Mouse (Mus musculus): ENCODE measurements around the gene Gm10300. TPM values are rescaled to one million over a fixed set of nuclear protein-coding genes. Genes with fewer than 3 reads are reported as not detected.

Gm10300 gene
- polyA plus RNA-seq, 3 experiments from 2014 or later, result not detected

GRCm38 (mm10) chr4:132079555-132080275 lies 5.2 kb downstream of the Gm10300 start:
- ATAC-seq, result no peak

DNA sequence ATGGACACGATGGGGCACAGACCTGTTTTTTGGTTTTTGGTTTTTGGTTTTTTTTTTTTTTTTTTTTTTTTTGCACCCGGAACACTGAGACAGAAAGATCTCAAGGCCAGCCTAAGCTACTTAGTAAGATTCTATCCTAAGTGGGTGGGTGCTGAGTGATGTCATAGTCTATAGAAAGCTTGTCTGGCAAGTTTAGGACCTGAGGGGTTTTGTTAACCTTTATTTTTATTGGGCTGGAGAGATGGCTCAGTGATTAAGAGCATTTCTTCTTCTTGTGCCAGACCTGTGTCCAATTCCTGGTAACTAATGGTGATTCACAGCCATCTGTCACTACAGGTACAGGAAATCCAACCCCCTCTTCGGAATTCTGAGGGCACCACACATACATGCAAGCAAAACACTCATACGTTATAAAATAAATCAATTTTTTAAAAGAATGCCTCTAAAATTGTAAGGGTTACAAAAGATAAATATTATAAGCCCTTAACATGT lies 6.0 kb downstream of the Gm10300 start:
- ATAC-seq, result no peak

DNA sequence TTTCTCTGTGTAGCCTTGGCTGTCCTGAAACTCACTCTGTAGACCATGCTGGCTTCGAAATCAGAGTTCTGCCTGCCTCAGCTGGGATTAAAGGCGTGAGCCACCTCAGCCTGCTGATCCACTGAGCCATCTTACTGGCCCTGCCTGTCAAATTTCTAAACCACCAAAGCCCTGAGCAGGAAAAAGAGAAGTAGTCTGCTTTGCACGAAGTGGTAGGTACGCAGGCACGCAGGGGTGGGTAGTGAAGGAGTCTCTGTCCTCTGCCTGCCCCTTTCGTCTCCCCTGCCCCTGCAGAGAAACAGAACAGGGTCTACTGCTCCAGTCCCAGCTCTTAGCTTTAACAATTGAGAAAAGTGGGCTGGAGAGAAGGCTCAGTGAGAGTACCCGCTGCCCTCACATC lies 10.6 kb downstream of the Gm10300 start:
- ATAC-seq, result no peak

GRCm38 (mm10) chr4:132088921-132089320 lies 14.4 kb downstream of the Gm10300 start:
- ATAC-seq, result peak; percentile 60

DNA sequence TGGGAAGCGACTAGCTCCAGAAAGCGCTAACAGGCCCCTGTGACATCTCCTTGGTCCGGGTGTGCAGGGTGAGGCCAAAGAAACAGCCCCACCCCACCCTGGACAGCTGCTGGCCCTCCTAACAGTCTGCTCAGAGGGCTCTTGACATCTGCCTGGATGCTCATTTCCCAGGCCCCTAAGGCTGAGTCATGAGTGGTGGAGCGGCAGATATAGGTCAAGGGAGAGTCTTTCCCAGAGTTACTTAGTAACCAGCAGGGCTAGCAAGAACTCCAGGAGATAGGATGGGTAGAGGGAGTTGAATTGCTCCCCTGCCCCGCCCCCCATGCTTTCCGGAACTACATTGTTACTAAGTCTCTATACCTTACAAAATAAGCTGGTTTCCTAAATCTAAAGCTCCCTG lies 18.6 kb downstream of the Gm10300 start:
- ATAC-seq, result no peak

GRCm38 (mm10) chr4:132093928-132094327 lies 19.4 kb downstream of the Gm10300 start:
- ATAC-seq, result no peak

DNA sequence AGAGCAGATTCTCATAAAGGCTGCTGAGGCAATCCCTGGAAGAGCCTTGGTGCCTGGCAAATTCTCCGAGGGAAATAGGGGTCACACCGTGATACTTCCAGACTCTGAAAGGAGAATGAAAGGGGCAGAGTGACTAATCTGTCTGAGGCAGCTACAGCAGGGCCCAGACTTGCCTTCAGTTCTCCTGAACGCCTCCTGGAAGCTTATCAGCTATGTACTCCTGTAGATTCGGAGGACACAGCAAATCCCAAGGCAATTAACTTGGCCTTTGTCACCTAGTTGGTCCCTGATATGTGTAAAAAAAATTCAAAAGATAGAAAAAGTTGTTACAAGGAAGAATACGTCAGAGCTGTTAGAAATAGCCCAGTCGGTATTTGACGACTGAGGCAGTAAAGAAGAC lies 20.5 kb downstream of the Gm10300 start:
- no peak for ATAC-seq

- no peak for ATAC-seq
Measured at GRCm38 (mm10) chr4:132099548-132099947, 25.1 kb downstream of the Gm10300 start.

DNA sequence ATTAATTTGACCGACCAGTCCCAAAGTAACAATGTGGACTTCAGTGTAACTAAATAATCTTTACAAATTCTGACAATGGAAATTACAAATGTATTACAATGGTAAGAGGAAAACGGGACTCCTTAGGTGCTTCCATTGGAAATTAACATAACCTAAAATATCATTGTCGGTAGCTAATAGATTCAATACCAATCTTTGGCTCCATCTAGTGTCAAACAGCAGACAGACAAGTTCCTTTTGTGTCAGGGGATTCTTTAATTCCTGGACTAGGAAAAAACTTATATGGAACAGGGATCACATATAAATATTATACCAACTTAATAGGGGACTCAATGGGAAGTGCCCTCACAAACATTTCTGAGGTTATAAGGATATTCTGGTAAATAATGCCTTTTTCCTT lies 26.7 kb downstream of the Gm10300 start:
- ATAC-seq, result no peak

GRCm38 (mm10) chr4:132108221-132108620 lies 33.7 kb downstream of the Gm10300 start:
- no peak for ATAC-seq

DNA sequence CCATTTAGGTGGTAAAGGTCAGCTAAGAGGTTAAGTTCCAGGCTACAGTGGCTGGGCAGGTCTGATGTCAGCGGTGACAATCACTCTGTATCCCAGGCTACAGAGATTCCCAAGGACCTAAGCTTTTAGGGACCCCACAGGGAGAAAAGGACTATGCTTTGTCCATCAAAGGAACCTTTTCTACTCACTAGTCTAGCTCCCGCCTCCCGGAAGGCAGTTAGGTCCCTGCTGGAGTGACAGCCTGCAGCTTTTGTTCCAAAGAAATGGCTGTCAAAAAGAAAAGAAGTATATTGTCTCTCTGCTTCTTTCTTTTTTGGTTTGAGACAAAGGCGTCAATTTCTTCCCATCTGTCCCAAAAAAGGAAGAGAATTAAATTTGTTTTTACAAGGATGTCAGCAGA lies 36.7 kb downstream of the Gm10300 start:
- no peak for ATAC-seq

DNA sequence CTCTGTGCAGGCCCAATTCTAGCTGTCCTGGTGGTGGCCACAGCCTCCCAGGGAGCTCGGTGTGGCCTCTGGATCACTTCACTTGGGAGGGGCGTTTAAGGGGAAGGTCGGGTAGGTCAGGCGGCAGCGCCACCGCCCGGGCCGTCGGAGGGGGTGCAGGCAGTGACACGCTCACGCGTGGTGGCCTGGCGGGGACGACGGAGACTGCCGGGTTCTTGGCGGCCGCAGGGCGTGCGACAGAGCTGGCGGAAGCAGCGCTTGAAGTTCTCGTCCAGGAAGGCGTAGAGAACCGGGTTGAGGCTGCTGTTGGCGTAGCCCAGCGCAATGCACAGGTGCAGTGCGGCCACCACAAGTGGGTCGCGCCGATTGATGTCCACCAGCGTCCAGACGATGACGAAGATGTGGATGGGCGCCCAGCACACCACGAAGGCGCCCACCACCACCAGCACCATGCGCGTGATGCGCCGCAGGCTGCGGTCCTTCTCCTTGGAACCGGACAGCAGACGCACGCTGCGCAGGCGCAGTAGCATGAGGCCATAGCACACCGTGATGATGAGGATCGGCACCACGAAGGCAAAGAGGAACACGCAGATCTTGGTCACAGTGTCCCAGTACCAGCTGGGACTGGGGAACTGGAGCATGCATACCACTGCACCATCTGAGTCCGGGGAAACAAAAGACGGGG lies 39.1 kb downstream of the Gm10300 start:
- no peak for ATAC-seq

DNA sequence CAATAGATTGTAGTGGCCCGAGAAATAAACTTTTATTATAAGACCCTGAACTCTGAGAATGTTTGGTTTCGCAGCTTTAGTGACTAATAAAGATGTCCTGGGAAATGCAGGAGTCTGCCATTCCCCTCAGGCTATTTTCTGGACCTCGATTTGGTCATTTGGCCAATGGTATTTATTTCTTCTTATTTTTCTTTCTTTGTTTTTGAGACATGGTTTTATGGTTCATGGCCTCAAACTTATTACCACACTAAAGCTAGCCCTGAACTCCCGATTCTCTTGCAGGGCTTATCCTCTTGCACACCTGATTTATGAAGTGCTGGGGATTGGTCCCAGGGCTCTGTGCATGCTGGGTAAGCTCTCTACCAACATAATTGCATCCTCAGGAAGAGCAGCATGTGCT lies 41.8 kb downstream of the Gm10300 start:
- ATAC-seq, result no peak

DNA sequence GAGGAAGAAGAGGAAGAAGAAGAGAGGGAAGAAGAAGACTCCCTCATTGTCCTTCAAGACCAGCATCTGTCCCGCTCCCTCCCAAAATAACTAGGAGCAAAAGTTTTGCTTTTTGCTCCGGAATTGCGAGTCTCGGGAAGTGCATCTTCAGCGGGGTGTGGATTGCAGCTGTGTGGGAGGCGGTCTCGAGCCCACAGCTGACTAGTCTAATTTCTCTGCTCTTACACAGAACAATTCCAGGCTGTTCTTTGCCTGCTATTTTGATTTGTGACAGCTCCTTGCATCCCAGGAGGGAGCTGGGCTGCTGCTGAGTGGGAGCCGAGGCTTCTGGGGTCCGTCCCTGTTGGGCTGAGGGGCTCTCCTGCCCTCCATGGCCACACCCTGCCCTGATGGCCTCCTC lies 45.1 kb downstream of the Gm10300 start:
- no peak for ATAC-seq

GRCm38 (mm10) chr4:132121674-132122073 lies 47.2 kb downstream of the Gm10300 start:
- no peak for ATAC-seq

- ATAC-seq, result no peak
Measured at GRCm38 (mm10) chr4:132123166-132123565, 48.7 kb downstream of the Gm10300 start.

Other genes starting within 250 kb of the Gm10300 start
- not detected for gene Ptpru, start 236.4 kb upstream of the Gm10300 start, polyA plus RNA-seq (2017; shearing (Covaris generic))
- gene Mecr, start 231.2 kb upstream of the Gm10300 start, polyA plus RNA-seq (2017; shearing (Covaris generic)), result 10 to 100 TPM; 12.9 to 28.6 (median 22.3) TPM
- gene Srsf4, start 201.1 kb upstream of the Gm10300 start, polyA plus RNA-seq (2017; shearing (Covaris generic)), result 10 to 100 TPM in 2 of 3 experiments, 1 to 10 TPM in 1; 9.8 to 19.5 (median 15.4) TPM
- gene Tmem200b, start 152.9 kb upstream of the Gm10300 start, polyA plus RNA-seq (2017; shearing (Covaris generic)), result not detected
- 10 to 100 TPM; 28.0 to 33.5 (median 31.8) TPM for gene Epb41, start 624 bp downstream of the Gm10300 start, polyA plus RNA-seq (2017; shearing (Covaris generic))
- not detected for gene Oprd1, start 69.8 kb downstream of the Gm10300 start, polyA plus RNA-seq (2017; shearing (Covaris generic))
- gene Ythdf2, start 137.6 kb downstream of the Gm10300 start, polyA plus RNA-seq (2017; shearing (Covaris generic)), result 100 to 1,000 TPM in 2 of 3 experiments, 10 to 100 TPM in 1; 77.8 to 124 (median 122) TPM
- gene Gmeb1, start 186.9 kb downstream of the Gm10300 start, polyA plus RNA-seq (2017; shearing (Covaris generic)), result 10 to 100 TPM; 13.0 to 17.0 (median 13.1) TPM
- gene Taf12, start 199.7 kb downstream of the Gm10300 start, polyA plus RNA-seq (2017; shearing (Covaris generic)), result 100 to 1,000 TPM in 1 of 3 experiments, 10 to 100 TPM in 2; 78.9 to 105 (median 84.2) TPM
- under 1 TPM in 1 of 3 experiments, not detected in 2; 0.46 TPM for gene Rab42, start 228.7 kb downstream of the Gm10300 start, polyA plus RNA-seq (2017; shearing (Covaris generic))